ENCODE assay signal across 8 mouse cellular contexts in the genomic region with DNA sequence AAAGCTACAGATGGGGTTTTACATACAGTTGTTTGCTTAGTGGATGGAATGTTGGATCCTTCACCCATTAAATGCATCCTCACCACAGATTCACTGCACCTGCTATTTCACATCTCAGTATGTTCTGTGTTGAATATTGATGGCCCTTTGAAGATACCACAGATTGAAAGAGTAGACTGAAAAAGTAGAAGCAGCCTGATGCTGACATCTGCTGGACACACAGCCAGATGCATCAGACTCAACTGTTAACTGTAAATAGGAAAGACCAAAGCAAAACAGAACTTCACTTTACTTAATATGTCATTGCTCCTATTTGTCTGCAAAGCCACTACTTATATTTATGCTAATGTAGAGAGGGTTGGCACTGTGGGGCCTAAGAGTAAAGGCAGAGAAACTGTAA.
DNase-seq lines count a peak whose midpoint lies in the region; ATAC-seq and TF ChIP-seq lines count a peak whose summit lies in the region.
"Had no signal": no experiment of that assay in that cellular context is flagged by ENCODE, and none has a peak within 500 bp of the region (broad histone marks: within the 10 kb centered on the region; RNA-seq: fewer than 3 reads in every experiment).

No protein-coding gene starts in this region.

- H3K36me3 ChIP-seq in lung, postnatal 0 days (ENCODE audit: insufficient read depth, low read length) = no peaks in the 10 kb centered on the region
- H3K36me3 ChIP-seq: limb, embryonic 13.5 days had no signal

- H3K4me3 ChIP-seq in lung, postnatal 0 days (ENCODE audit: low read depth, low read length) = no peak overlapping the region
- H3K4me3 ChIP-seq: limb, embryonic 13.5 days had no signal

- H3K27ac ChIP-seq in lung, postnatal 0 days (ENCODE audit: low read length) = no peak overlapping the region
- H3K27ac ChIP-seq: limb, embryonic 13.5 days had no signal

- no peak overlapping the region for H3K4me2 ChIP-seq in lung, postnatal 0 days (replicated peaks; ENCODE audit: low read depth, low read length)
- H3K4me2 ChIP-seq: limb, embryonic 13.5 days had no signal

- TF ChIP-seq EP300 in lung, postnatal 0 days (IDR thresholded peaks at IDR 0.05) = no peak

- no peak for ATAC-seq in lung, postnatal 0 days

- H3K4me1 ChIP-seq in lung, postnatal 0 days (ENCODE audit: insufficient read depth, low read depth, low read length) = no peaks in the 10 kb centered on the region
- H3K4me1 ChIP-seq: limb, embryonic 13.5 days had no signal

- H3K27me3 ChIP-seq in lung, postnatal 0 days (replicated peaks; ENCODE audit: insufficient read depth, low read length) = no peaks in the 10 kb centered on the region
- H3K27me3 ChIP-seq: limb, embryonic 13.5 days had no signal

- no peaks in the 10 kb centered on the region for H3K9me3 ChIP-seq in lung, postnatal 0 days (ENCODE audit: low read length)
- H3K9me3 ChIP-seq: limb, embryonic 13.5 days had no signal

- no peak overlapping the region for H3K9ac ChIP-seq in lung, postnatal 0 days (replicated peaks; ENCODE audit: low read depth)
- H3K9ac ChIP-seq: limb, embryonic 13.5 days had no signal

- TF ChIP-seq CTCF in lung, postnatal 0 days (IDR thresholded peaks at IDR 0.05) = peak; percentile 66

- peak; percentile 18 for DNase-seq in lung, postnatal 0 days (ENCODE audit: low spot score)
- DNase-seq in lung, adult 18-20 months = no peak
- DNase-seq in cerebellum, adult 11-12 months = peak; percentile 18
- DNase-seq in frontal cortex, adult 2 months (ENCODE audit: extremely low spot score in 1 of 2, low spot score in 1 of 2) = peak; percentile 23 to 77
- DNase-seq in layer of hippocampus, postnatal 36 days = peak; percentile 40 to 48
- peak; percentile 76 to 78 for DNase-seq in right cerebral cortex, adult 2 months (ENCODE audit: low spot score in 2 of 2)
- no peak for DNase-seq in thymus, postnatal 0 days (ENCODE audit: low spot score)

Comparison
In these comparisons a context has a peak if more than half of its experiments do, and no peak if none do; other contexts are left out.
1. DNase-seq: peak in lung, postnatal 0 days (single experiment), cerebellum, adult 11-12 months (single experiment), frontal cortex, adult 2 months (2 of 2), layer of hippocampus, postnatal 36 days (2 of 2) and right cerebral cortex, adult 2 months (2 of 2); none in lung, adult 18-20 months (0 of 2) and thymus, postnatal 0 days (single experiment).